Mouse (Mus musculus): ENCODE results near the gene Zfp94. TPM values are rescaled to one million over a fixed set of nuclear protein-coding genes. Genes with fewer than 3 reads are reported as not detected.

Gene Zfp94
- total RNA-seq, 2 experiments from 2014 or later, result 5.8 to 7.0 TPM

DNA sequence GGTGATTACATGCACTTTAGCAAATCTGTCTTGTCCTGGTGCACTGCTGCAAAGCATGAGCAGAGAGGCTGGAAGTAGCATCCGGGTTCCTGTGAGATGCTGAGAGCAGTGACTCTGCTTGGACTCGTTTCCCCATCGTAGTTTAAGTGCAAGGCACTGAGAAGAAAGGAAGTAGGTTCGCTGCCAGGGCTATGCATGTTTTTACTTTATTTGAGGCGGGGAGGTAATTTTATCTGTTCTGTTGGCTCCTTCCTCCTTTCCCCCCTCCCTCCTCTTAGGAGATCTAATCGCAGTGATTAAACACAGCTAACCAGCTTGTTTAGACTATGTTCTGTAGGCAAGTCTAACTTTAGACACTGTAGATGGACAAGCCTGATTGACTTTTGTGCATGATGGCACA, 2.5 kb upstream of the Zfp94 start:
- no peak for DNase-seq (ENCODE audit: low spot score in 2 of 2)

DNA sequence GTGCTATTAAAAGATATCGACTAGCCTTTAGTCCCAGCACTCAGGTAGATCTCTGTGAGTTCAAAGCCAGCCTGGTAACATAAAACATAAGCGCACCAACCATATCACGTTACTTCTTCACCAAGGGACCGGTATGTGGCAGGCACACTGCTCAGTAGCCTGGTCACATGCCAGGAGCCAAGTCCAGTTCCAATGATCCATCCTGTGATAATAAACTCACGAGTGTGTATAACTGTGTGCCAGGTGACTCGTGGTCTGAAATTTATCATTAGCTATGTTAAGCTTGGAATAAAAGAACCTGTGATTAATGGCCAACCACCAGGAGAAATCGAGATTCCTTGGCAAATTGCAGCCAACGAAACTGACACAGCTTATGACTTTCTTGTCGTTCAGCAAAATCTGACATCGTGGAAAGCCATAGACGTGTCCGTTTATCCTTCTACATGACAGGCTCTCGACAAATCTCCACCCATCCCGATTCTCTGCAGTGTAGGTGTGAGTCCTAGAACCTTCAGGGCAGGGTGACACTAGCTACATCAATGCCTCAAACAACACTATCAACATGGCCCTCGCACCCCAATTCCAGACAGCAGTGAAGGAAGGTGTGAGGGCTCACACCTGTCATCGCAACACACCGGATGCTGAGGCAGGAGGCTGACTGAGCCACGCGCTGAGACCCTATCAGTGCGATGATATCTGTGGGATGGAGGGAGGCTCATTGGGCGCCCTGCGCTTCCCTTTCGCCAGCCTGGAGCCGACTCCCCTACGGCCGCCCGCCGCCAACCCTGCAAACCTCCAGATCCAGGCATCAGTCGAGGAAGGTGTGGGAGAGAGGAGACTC, 520 bp downstream of the Zfp94 start:
- no peak for DNase-seq (ENCODE audit: low spot score in 2 of 2)

DNA sequence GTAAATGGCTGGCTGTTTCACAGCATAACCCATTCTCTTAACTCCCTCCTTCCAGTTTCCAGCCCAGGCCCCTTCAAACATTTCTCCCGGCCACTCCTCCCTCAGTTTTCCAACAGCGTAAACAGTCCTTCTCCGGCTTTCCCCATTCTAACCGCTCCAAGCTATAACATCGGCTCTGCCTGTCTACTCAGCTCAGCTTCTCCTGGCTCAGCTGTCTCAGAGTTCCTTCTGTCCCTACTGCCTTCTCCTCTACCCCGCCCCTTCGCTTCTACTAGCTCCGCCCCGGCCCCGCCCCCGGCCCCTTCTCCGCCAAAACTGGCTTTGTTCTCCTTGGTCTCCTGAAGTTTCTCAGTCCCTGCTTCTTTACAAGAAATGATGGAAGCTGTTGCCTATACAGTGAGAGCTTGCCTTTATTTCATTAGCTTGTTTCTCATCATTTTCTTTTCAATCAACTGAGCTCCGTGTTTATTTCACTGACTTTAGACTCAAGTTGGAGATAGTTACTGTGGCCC, 15.6 kb downstream of the Zfp94 start, which contains the start of gene Zfp61:
TSS of gene Zfp61 (minus strand) at position 462 of the 512 bp plus-strand sequence.
- no peak for DNase-seq (ENCODE audit: low spot score in 2 of 2)

DNA sequence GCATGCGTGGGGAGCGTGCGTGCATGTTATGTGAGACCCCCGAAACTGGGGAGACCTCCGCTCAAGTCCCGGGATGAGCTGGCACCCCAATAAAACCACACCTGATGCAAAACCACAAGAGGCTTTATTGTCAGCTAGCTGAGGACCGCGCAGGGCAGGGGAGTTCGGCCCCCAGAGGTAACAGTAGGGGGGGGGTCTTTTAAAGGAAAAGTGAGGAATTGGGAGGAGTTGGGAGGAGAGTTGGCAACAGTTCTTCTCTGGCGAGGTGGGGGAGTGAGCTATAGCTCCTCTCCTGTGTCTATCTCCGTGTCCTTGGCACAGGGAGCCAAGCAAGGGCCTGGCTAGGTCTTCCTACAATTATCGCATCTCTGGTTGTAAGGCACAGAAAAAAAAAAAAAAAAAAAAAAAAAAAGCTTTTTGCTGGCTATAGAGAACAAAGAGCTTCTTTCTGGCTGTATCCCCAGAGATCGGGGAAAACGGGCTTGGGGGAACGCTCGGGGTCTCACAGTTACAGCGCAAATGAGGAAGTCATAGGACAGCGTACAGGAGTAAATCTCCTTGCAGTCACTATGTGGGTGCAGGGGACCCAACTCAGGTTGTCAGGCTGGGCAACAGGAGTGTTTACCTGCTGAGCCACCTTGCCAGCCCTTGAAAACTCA, 16.5 kb downstream of the Zfp94 start:
- no peak for DNase-seq (ENCODE audit: low spot score in 2 of 2)

DNA sequence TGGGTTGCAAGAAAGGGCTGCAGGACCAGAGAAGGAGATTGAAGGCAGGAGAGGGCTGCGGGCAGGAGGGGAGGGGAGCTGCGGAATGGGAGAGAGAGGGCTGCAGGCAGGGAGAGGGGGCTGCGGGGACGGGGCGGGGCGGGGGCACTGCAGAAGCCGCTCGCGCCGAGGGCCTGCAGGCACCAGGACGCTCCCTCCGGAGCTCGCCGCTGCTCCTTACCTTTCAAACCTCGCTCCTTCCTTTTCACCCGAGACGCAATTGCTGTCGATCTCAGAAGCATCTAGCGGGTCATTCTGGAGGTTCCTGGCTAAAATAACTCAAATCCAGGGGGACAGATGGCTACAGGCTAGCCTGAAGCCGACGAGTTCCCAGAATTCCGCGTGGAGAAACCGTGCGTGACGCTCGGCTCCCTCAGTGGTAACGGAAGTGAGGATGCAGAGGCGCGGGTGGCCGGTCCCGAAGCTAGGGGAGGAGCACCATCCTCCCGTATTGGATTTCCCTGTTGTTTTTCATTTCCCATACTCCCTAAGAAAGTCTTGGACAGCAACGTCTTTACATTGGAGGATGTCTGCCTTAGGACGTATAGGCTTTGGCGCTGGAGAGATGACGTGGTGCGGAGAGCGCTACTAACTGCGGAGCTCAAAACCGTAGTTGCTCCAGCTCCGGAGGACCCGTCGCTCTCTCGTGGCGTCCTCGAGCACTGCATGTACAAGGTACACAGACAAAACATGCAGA, 17.3 kb downstream of the Zfp94 start:
- peak; percentile 27 to 50 for DNase-seq (ENCODE audit: low spot score in 2 of 2)

DNA sequence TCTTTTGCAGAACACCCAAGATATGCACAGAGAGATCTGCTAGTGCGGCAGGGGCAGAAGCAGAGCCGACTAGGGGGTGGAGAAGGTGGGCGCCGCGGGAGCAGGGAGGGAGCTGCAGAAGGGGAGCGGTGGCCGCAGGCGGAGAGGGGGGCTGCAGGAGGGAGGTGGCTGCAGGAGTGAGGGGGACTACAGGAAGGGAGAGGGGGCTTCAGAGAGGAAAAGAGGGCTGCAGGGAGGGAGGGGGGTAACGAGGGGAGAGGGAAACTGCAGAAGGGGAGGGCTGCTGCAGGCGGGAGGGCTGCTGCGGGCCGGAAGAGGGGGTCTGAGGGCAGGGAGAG, 17.9 kb downstream of the Zfp94 start:
- DNase-seq (ENCODE audit: low spot score in 2 of 2), result no peak

DNA sequence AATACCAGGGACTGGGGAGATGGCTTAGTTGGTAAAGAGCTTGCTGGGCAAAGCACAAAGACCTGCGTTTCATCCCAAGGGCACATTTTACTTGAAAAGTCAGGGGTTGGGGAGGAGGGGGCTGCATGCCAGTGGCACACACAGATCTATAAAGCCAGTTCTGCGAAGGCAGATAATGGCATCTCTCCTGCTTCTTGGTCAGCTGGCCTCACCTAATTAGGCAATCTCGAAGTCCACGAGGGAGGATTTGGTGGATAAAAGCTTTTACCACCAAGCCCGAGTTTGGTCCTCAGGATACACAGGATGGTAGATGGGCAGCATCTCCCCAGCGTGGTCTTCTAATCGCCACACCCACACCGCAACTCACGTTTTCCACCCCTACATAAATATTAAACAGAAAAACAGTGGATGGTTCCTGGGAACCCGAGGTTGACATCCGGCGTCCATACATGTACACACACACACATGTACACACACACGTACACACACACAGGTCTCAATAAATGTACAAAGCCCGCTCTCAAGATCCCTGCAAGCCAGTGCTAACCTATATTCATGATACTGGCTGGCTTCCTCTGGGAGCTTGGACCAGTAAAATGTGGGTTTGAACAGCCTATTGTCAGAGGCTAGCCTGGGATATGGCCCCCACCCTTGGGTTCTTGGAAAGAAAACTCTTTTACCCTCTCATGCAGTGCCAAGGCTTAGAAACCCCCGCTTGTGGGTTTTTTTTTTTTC, 18.9 kb downstream of the Zfp94 start:
- DNase-seq (ENCODE audit: low spot score in 2 of 2), result no peak

DNA sequence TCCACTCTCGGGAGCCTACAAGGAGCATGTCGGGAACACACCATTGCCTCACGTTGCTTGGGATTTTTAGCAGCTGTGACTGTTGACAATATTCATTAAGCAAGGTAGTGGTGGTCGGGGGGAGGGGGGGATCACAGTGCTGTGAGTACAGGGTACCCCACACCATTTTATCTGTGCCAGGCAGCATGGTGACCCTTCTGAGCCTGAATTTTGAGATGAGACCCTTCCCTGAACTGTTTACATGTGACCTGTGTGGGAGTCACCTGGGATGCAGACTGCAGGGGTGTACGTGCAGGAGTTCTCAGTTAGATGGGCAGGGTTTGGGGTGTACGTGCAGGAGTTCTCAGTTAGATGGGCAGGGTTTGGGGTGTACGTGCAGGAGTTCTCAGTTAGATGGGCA, 20.1 kb downstream of the Zfp94 start:
- no peak for DNase-seq (ENCODE audit: low spot score in 2 of 2)

DNA sequence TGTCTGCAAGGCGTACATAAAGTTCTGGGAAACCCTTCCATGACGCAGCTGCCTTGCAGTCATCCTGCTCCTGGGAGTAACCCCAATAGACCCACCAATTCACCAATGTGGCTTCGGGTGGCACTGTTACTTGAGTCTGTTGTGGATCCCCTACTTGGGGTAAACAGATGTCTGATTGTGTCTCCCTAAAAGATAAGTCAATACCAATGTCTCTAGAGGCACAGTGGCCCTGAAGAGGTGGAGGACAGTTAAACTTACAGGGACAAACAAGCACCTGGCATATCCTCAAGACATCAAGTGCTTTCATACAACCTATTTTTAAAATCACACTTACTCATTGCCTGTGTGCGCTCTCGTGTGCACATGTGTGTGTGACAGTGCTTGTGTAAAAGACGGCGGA, 21.1 kb downstream of the Zfp94 start:
- no peak for DNase-seq (ENCODE audit: low spot score in 2 of 2)

DNA sequence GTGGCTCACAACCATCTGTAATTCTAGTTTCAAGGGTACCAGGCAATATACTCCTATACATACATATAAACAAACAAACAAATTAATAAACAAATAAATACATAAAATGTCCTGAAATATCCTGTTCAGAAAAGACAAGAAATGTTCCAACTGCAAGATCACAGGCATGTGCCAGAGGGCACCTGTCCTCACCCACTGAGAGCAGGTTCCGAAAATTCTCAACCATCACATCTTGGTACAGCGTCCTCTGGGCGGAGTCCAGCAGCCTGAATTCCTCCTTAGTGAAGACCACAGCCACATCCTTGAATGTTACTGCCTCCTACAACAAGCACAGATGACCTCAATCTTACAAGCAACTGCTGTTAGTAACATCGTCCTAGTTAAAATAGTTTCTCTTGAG, 21.7 kb downstream of the Zfp94 start:
- DNase-seq (ENCODE audit: low spot score in 2 of 2), result no peak

DNA sequence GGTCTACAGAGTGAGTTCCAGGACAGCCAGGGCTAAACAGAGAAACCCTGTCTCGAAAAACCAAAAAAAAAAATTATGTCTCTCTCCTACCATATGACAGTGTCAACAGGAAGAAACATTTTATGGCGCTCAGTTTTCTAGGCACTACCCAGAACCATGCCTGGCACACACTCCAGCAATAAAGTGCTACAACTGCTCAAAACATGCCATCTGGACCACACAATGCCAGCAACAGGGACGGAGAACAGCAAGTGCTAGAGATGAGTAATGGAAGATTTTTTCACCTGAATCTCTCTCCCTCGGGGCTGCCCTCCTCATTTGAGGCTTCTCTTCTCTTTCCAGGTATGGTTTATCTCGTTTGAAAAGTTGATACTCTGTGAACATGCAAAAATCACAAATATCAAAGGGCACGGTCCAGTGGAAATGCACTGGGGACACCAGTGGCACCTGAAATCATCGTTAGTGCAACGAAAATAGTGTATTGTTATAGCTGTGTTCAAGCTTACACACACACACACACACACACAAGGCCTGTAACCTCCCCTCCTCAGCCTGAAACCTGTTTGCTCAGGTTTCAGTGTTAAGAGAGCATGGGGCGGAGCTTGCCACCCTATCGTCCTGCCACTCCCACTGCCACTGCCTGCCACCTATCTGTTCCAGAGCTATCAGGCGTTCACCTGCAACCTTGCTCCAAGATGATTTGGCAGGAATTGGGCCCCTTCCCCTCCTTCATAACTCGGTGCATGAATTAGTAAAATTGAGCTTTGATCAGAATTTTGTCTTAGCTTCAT, 23.2 kb downstream of the Zfp94 start:
- no peak for DNase-seq (ENCODE audit: low spot score in 2 of 2)

DNA sequence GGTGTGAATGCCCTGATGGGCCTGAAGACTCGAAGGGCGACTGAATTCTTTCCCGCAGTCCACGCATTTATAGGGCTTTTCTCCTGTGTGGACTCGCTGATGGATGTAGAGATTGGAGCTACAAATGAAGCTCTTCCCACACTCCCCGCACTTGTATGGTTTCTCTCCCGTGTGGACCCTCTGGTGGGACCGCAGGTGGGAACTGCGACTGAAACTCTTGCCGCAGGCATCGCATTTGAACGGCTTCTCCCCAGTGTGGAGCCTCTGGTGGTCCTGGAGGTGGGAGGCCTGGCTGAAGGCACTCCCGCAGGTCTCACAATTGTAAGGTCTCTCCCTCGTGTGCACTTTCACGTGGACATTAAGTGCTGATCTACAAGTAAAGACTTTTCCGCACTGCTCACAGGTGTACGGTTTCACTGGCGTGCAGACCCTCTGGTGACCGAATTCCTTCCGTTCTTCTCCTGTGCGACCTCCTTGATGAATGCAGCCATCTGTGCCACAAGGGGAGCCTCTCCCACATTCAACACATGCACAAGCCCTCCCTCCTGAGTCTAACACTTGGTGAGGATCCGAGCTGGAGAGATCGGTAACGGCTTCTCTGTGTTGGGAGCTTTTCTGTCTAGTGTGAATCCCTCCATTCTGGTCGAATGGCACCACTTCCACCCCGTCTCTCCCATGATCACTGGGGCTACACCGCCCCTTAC, 24.9 kb downstream of the Zfp94 start:
- DNase-seq (ENCODE audit: low spot score in 2 of 2), result no peak

DNA sequence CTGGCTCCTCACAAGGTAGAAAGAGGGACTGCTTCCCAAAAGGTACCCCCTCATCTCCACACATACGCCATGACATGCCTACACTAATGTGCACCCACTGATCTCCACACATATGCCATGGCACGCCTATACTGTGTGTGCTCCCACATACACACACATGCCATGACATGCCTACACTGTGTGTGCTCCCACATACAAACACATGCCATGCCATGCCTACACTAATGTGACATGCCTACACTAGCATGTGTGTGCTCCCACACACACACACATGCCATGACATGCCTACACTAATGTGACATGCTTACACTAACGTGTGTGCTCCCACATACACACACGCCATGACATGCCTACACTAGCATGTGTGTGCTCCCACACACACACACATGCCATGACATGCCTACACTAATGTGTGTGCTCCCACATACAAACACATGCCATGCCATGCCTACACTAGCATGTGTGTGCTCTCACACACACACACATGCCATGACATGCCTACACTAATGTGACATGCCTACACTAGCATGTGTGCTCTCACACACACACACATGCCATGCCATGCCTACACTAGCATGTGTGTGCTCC, 26.3 kb downstream of the Zfp94 start:
- DNase-seq (ENCODE audit: low spot score in 2 of 2), result no peak

DNA sequence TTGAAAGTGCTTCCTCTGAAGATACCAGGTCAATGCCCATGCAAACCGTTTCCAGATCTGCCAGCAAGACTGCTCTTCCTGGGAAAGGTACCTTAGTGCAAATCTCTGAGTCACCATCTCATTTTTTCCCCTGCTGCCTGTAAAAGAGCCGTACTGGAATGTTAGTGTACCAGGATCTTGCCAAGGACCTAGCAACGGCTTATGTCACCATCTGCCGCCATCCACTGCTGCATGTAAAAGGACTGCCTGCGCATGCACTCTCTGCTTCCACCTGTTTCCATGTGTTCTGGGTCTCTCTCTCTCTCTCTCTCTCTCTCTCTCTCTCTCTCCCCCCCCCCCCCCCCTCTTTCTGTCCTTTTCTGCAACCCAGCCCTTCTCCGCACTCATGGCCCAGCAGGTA, 28.0 kb downstream of the Zfp94 start:
- DNase-seq (ENCODE audit: low spot score in 2 of 2), result no peak

DNA sequence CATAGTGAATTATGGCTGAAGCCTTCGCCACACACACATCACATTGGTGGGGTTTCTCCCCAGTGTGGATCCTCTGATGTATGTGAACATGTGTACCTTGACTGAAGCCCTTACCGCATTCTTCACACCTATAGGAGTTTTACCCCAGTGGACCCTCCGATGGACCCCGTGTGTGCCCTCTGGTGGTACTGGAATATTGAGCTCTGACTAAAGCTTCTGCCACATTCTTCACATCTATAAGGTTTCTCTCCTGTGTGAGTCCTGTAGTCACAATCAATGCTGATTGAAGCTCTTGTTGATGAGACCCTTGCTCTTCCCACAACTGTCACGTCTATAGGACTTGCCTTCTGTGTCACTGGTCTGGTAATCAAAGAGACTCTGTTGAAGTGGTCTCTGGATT, 28.8 kb downstream of the Zfp94 start:
- no peak for DNase-seq (ENCODE audit: low spot score in 2 of 2)

DNA sequence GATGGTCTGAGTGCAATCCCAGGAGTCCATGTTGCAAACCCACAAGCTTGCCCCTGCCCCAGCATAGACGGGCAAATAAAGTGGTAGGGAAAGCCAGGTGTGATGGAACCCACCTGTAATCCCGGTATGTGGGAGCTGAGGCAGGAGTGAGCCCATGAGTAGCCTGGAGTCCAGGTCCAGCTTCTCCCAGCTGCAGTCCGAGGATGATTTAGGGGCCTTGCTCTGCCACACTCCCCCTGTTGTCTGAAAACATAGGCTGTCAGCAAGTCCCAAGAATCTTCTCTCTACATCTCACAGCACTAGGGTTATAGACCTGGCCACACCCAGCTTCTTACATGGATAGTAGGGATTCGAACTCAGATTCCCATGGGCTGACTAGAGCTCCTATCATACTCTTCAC, 29.6 kb downstream of the Zfp94 start:
- no peak for DNase-seq (ENCODE audit: low spot score in 2 of 2)

DNA sequence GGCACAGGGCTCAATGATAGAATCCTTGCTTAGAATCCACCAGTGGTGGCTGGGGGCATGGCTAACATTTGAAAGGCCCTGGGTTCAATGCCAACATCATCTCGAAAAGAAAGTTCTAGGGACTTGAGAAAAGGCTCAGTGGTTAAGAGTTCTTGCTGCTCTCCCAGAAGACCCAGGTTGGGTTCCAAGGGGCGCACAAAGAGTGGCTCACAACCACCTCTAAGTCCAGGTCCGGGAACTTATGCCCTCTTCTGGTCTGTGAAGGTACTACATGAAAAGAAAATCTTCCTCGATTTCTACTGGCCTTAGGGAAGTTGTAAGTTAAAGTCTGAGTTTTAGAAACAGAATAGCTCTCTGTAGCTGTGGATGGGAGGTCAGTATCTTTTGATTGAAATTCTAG, 30.4 kb downstream of the Zfp94 start:
- DNase-seq (ENCODE audit: low spot score in 2 of 2), result no peak

DNA sequence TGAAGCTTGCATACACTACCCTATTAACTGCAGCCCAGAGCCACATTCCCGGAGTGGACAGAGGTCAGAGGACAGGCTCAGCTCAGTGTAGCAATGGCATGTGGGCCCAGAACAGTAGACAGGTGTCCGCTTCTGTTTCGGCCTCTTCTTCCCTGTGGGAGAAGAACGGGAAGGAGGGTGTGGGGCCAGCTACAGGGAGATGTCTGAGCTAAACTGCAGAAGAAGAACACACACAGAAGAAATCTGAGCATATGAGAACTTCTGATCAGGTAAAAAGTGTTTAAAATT, 35.7 kb downstream of the Zfp94 start:
- no peak for DNase-seq (ENCODE audit: low spot score in 2 of 2)

DNA sequence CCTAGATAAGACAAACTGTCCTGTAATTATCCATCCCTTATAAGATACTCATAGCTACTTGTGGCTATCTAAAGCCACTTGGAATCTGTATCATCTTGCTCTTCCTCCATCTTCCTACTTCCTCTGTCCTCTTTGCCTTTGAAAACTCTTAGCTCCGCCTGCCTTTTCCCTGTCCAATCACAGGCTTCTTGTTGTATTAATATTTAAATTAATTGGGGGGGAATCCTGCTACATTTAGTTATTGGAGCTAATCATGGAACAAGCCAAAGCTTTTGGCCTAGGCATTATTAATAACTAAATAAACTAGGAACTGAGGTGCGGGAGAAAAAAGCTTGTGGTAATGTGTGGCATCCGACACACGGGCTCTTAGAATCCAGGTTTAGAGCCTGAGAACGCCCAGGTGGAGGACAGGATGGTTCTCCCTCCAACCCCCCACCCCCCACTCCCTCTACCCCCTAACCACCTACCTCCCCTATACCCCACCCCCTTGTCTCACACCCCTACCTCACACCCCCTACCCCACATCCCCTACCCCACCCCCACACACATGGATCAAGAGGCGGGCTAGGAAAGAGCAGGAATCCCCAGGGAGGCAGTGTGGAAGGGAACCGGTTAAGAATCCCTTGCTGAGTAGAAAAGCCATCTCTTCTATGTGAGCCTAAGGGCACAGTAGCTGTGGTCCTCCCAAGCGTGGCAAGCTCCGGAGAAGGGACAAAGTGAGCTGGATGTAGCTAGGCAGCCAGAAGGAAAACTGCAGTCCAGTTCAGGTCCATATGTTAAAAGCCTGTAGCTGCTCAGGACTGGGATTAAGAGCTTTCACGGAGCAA, 36.2 kb downstream of the Zfp94 start:
- DNase-seq (ENCODE audit: low spot score in 2 of 2), result no peak
